Mouse (Mus musculus) thymus, adult 18-20 months (tissue): ENCODE results near the gene Lpin1.

ENCODE experiments used
- DNase-seq, 2 experiments: peaks; one replicate each; pipeline ENCODE4 v3.0.0; 2022; ENCODE audit warnings: mixed read lengths in 2 of 2

Lpin1 gene

GRCm38 (mm10) chr12:16618512-16619274 is 7.9 kb upstream of the Lpin1 start:
- DNase-seq = peak; percentile 4 to 9

- DNase-seq = no peak
These were observed 5.0 kb upstream of the Lpin1 start for GRCm38 (mm10) chr12:16615738-16616137.

GRCm38 (mm10) chr12:16614556-16614955 is 3.8 kb upstream of the Lpin1 start:
- DNase-seq = no peak

- DNase-seq = no peak
These were observed 5.1 kb downstream of the Lpin1 start for GRCm38 (mm10) chr12:16605624-16606023.

GRCm38 (mm10) chr12:16602271-16602670 is 8.5 kb downstream of the Lpin1 start:
- DNase-seq = no peak

- DNase-seq = no peak
These were observed 10.4 kb downstream of the Lpin1 start for GRCm38 (mm10) chr12:16600374-16600773.

- DNase-seq = no peak
These were observed 11.4 kb downstream of the Lpin1 start for GRCm38 (mm10) chr12:16599359-16599758.

GRCm38 (mm10) chr12:16593761-16594160 is 17.0 kb downstream of the Lpin1 start:
- DNase-seq = no peak

- DNase-seq = no peak
These were observed 17.8 kb downstream of the Lpin1 start for GRCm38 (mm10) chr12:16593014-16593413.

GRCm38 (mm10) chr12:16592451-16592850 is 18.3 kb downstream of the Lpin1 start:
- no peak for DNase-seq

- DNase-seq = peak; percentile 75 to 80
These were observed 19.1 kb downstream of the Lpin1 start for GRCm38 (mm10) chr12:16591453-16592200.

- DNase-seq = no peak
These were observed 20.8 kb downstream of the Lpin1 start for GRCm38 (mm10) chr12:16589966-16590365.

GRCm38 (mm10) chr12:16589204-16589949 is 21.4 kb downstream of the Lpin1 start:
- DNase-seq = peak; percentile 85 to 89

GRCm38 (mm10) chr12:16588396-16589042 is 22.2 kb downstream of the Lpin1 start:
- no peak for DNase-seq

GRCm38 (mm10) chr12:16587767-16588166 is 23.0 kb downstream of the Lpin1 start:
- no peak for DNase-seq

GRCm38 (mm10) chr12:16587111-16587510 is 23.7 kb downstream of the Lpin1 start:
- DNase-seq = no peak

GRCm38 (mm10) chr12:16584964-16585363 is 25.8 kb downstream of the Lpin1 start:
- DNase-seq = no peak

GRCm38 (mm10) chr12:16584035-16584682 is 26.6 kb downstream of the Lpin1 start:
- DNase-seq = peak in 1 of 2 experiments; percentile 24

- DNase-seq = no peak
These were observed 27.5 kb downstream of the Lpin1 start for GRCm38 (mm10) chr12:16583313-16583712.

- no peak for DNase-seq
These were observed 30.5 kb downstream of the Lpin1 start for GRCm38 (mm10) chr12:16580306-16580705.

GRCm38 (mm10) chr12:16577665-16578233 is 33.0 kb downstream of the Lpin1 start:
- DNase-seq = no peak

- DNase-seq = no peak
These were observed 39.5 kb downstream of the Lpin1 start for GRCm38 (mm10) chr12:16571278-16571677.
